Mouse (Mus musculus) liver, adult 2 months (tissue): ENCODE measurements around the gene Zfp830.

ENCODE experiments used
- CTCF ChIP-seq: fragments of 200-500 bp; IDR thresholded peaks from 2 replicates; pipeline ENCODE4 v1.5.1; 2011; ENCODE audit warnings: low read depth, low read length, control low read depth
- POLR2A ChIP-seq: fragments of 200-500 bp; IDR thresholded peaks from 2 replicates; pipeline ENCODE4 v1.6.1; 2011; ENCODE audit warnings: low read length, control low read depth; ENCODE audit not compliant: insufficient read depth; ENCODE audit errors: extremely low read depth

DNA sequence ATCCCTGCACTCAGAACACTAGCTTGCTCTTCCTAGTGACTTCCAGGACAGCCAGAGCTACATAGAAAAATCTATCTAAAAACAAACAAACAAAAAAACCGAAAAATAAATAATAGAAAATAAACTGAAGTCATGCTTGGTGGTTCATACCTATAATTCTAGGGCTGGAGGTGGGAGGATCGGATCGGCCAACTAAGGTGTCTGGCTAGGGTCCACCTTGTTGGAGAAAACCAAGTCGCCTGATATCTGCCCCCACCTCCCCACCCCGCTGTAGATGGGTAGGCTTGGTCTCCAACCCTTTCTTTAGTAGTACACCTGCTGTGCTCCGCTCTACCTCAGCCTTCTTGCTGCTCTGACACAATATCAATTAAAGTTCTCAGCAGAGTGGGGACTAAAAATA, 18.1 kb downstream of the Zfp830 start:
- TF ChIP-seq POLR2A (no peak), CTCF (no peak)
